Mouse (Mus musculus) CD4-positive, CD25-positive, alpha-beta regulatory T cell, adult 2 months (primary cell): ENCODE measurements around the gene Lpar1.
"Not testable (repeated sequence)": the region's sequence is repeated elsewhere in the genome, so short reads cannot be mapped to it uniquely, and the experiment has no call there.

Experiments
- DNase-seq: peaks from one replicate; pipeline ENCODE4 v3.0.0-alpha.2; 2012; ENCODE audit warnings: low read depth, low spot score

Lpar1 gene

GRCm38 (mm10) chr4:58545888-58546432 is 7.7 kb downstream of the Lpar1 start:
- no peak for DNase-seq

DNA sequence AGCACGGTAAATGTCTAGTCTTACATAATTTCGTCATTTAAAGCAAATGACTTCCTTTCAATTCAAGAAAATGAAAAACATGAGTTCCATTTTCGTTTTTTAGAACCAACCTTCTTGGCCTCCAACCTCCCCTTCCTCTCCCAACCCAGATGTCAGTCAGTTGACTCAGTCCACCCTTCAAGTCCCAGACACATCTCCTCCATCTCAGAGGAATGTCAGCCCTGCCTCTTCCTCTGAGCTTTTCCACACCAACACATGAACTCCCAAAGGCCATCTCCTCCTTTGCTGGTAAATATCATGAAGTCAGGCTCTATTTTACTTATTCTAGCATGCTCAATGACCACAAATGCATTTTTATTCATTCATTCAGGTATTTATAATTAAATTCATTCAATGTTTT is 10.5 kb downstream of the Lpar1 start:
- DNase-seq: no peak

DNA sequence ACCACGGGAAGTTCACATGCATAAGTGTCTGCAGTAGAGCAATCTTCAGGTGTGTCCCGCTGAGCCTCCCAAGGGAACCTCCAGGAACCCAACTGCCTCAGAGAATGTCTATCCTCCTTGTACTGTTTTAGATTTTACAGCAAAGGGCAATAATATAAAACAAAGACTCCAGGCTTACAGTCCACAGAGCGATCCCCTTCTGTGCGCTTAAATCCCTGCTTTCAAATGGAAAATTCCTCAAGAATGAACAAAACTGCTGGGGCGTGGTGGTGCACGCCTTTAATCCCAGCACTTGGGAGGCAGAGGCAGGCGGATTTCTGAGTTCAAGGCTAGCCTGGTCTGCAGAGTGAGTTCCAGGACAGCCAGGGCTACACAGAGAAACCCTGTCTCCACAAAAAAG is 11.0 kb downstream of the Lpar1 start:
- DNase-seq: not testable (repeated sequence)

DNA sequence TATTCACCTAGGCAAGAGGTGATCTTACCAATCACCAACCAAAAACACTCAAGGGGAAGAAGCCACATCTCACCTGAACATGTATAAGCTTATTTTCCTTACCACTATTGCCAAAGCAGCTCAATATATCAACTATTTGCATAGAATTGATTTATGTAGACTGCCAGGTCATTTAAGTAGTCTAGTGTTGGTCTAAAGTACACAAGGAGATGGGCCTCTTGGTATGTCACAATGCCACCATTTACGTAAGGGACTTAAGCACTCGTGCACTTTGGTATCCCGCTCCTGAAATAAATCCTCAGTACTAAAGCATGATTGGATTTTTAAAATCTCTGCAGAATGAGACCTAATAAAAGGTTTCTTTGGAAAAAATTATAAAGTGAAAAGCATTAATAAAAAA is 12.9 kb downstream of the Lpar1 start:
- no peak for DNase-seq

- no peak for DNase-seq
Measured at GRCm38 (mm10) chr4:58540385-58540784, 13.3 kb downstream of the Lpar1 start.

GRCm38 (mm10) chr4:58538696-58539095 is 15.0 kb downstream of the Lpar1 start:
- DNase-seq: no peak

- no peak for DNase-seq
Measured at GRCm38 (mm10) chr4:58535754-58536153, 17.9 kb downstream of the Lpar1 start.

GRCm38 (mm10) chr4:58534726-58535350 is 18.9 kb downstream of the Lpar1 start:
- no peak for DNase-seq

DNA sequence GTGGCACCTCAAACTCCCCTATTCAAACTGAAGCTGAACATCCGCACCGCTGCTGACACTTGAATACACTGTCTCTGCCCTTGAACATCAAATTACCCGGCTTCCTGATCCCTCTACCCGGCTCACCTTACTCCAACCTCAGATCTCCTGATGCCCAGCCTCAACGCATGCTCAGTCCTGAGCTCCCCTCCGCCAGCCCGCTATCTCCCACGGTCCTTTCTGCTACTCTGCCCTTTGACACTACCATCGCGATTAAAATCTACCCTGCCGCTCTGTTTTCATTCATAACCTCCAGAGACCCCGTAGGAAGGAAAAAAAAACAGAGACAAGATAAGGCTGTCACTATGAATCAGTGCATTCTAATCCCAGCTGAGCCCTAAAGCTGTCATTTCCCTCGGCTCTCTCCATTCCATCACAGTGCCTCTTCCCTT is 19.5 kb downstream of the Lpar1 start:
- DNase-seq: no peak

DNA sequence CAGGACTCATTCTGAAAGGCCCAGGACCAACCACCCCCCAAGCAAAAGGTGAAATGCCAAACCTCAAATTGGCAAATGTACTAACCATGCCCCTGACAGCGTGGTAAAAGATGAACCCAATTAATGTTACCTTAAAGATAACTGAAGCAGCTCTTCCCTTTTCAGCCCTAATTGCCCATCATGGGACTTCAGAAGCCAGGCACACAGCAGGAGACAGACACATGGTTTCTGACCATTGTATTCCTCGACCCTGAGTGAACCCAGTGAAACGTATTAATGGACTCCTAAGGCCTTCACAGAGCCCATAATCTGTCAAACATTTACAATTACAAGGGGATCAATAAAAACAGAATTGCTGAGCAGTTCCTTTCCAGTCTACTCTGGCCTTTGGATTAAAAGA is 20.2 kb downstream of the Lpar1 start:
- no peak for DNase-seq

- DNase-seq: no peak
Measured at GRCm38 (mm10) chr4:58532326-58532725, 21.4 kb downstream of the Lpar1 start.

GRCm38 (mm10) chr4:58530706-58531105 is 23.0 kb downstream of the Lpar1 start:
- DNase-seq: no peak

- no peak for DNase-seq
Measured at GRCm38 (mm10) chr4:58530279-58530678, 23.4 kb downstream of the Lpar1 start.

DNA sequence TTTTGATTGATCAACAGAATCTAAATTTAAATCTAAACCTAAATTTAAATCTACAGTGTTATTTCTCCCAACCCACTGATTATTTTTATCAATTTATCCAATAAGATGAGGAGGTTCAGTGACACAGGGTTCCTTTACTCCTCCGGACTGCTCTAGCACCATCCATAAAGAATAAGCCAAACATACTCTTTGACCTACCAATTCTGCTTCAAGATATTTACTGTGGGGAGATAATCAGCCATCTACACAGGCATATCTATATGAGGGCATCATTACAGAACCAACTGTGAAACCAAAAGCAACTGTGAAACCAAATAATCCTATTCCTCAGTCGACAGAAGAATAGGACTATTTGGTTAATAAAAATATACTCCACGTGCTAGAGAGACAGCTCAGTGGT is 25.8 kb downstream of the Lpar1 start:
- DNase-seq: no peak

DNA sequence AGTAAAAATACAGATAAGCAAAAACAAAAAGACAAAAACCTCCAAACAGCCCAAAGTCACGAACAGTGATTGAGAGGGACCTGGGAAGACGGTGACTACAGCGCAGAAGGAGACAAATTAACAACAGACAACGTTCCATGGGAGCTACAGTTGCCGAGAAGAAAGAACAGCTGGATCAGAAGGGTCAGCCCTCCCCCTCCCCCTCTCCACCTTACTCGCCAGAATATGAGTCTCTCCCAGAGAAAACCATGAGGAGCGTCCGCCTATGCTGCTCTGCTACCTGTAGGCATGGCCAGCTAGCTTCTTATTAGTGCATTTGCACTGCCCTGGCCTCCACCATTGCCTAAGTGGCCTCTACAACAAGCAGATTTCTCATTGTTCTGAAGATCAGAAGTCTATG is 32.6 kb downstream of the Lpar1 start:
- no peak for DNase-seq

- DNase-seq: no peak
Measured at GRCm38 (mm10) chr4:58520531-58520930, 33.2 kb downstream of the Lpar1 start.

GRCm38 (mm10) chr4:58519891-58520290 is 33.8 kb downstream of the Lpar1 start:
- no peak for DNase-seq

DNA sequence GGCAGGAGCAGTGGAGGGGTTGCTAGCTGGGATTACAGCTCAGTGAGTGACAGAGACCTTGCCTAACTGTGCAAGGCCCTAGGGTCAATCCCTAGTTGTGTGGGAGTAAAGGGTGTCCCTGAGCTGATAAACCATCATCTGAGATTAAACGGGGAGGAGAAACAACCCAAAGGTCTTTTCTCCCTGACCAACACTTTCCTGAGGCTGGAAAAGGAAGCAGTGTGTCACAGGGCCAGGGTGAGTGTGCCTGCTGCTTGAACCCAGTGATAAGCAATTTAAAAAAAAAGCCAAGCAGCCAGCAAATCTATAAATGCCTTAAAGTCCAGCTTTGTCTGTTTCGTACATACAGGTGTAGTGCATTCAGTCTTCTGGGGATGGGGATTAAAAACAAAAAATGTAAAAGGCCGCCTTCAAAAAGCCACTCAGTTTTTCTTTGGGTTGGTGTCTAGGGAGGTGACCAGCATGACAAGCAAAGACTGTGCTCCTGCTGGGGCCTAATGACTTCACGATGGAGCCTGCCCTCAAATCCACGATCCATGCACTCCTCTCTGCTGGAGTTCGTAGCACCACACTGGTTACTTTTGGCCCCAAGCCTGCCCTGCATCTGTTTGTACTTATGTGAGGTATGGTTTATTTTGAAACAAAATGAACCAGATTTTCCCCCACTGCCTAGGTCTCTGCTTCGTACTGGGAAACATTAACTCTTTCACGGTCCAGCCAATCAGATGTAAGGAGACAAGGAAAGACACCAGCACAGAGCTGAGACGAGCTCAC is 35.3 kb downstream of the Lpar1 start:
- DNase-seq: no peak

DNA sequence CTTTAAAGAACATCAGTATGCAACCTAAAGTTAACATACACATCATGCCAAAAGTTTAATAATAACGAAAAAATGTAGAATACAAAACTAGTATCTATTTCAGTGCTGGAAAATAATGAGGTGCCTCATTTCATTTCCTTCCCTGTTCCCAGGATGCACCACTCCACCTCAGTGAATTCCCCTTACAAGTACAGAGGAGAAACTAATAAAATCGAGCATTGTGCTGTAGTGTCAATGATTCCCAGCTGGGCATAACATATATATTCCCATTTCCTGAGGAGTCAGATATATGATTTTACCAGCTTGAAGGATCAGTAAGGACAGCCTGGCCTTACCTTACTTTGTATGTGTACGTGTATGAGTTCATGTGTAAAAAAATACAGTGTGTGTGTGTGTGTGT is 36.9 kb downstream of the Lpar1 start:
- no peak for DNase-seq

GRCm38 (mm10) chr4:58516221-58516620 is 37.5 kb downstream of the Lpar1 start:
- no peak for DNase-seq

- DNase-seq: no peak
Measured at GRCm38 (mm10) chr4:58511554-58511953, 42.1 kb downstream of the Lpar1 start.

DNA sequence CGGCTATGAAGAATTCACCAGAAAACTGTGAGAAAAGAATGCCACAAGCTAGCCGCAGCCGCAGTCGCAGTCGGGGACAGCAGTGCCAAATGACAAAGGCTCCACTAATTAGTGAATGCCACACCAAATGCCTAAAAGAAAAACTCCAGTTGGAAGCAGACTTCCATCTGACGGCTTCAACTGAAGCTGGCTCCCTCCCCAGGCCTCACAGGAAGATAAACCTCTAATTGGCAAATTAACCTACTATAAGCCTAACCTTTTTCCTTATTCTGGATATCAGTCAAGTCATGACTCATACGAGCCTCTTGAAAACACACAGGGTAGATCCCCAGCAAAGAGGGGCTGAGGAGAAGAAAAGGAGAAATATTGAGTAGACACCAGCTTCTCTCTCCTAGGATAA is 44.9 kb downstream of the Lpar1 start:
- DNase-seq: no peak

GRCm38 (mm10) chr4:58507536-58507935 is 46.2 kb downstream of the Lpar1 start:
- no peak for DNase-seq
